ENCODE assay signal across 7 mouse cellular contexts in genomic region chr14:90432874-90433543, GRCm38 (mm10).
DNase-seq lines count a peak whose midpoint lies in the region; ATAC-seq lines count a peak whose summit lies in the region.

No protein-coding gene starts in this region.

- no peaks in the 10 kb centered on the region for H3K4me1 ChIP-seq in forebrain, embryonic 13.5 days

- H3K27ac ChIP-seq in forebrain, embryonic 13.5 days, result no peak overlapping the region

- no peaks in the 10 kb centered on the region for H3K9me3 ChIP-seq in forebrain, embryonic 13.5 days (replicated peaks)

- 49% methylated on average over 7 of the region's 7 CpGs for WGBS in forebrain, embryonic 13.5 days

- H3K27me3 ChIP-seq in forebrain, embryonic 13.5 days, result no peaks in the 10 kb centered on the region
- H3K27me3 ChIP-seq in splenic B cell, adult 2 months (ENCODE audit: control insufficient read depth, insufficient read depth, low read length, poor library complexity, severe bottlenecking), result no peaks in the 10 kb centered on the region

- peak; percentile 86 for ATAC-seq in forebrain, embryonic 13.5 days

- no peaks in the 10 kb centered on the region for H3K36me3 ChIP-seq in forebrain, embryonic 13.5 days (ENCODE audit: poor library complexity, severe bottlenecking)
- H3K36me3 ChIP-seq in splenic B cell, adult 2 months (ENCODE audit: control insufficient read depth, insufficient read depth, low read length, poor library complexity, severe bottlenecking), result no peaks in the 10 kb centered on the region

- H3K9ac ChIP-seq in forebrain, embryonic 13.5 days, result no peak overlapping the region

- no peak overlapping the region for H3K4me2 ChIP-seq in forebrain, embryonic 13.5 days

- no peak overlapping the region for H3K4me3 ChIP-seq in forebrain, embryonic 13.5 days

- peak; percentile 67 for DNase-seq in 416B (ENCODE audit: low read depth)
- DNase-seq in CD4-positive helper T cell, adult 2 months (ENCODE audit: low read depth, low spot score), result peak; percentile 3
- peak; percentile 14 for DNase-seq in c-Kit-positive CD71-negative TER-119-negative erythroid progenitor cells, embryonic 14.5 days (ENCODE audit: low read depth)
- DNase-seq in kidney, postnatal 36 days, result peak; percentile 10 to 63
- DNase-seq in lung, postnatal 36 days, result peak; percentile 3
- DNase-seq in splenic B cell, adult 2 months (ENCODE audit: low read depth, low spot score), result peak; percentile 1

Comparison
In these comparisons a context has a peak if more than half of its experiments do, and no peak if none do; other contexts are left out.
1. DNase-seq: peak in every context shown above with its lines; median percentile 67 in 416B; 36 in kidney, postnatal 36 days; 14 in c-Kit-positive CD71-negative TER-119-negative erythroid progenitor cells, embryonic 14.5 days; 3 in CD4-positive helper T cell, adult 2 months; 3 in lung, postnatal 36 days; 1 in splenic B cell, adult 2 months.